Mouse (Mus musculus) erythroblast, embryonic 14.5 days (primary cell): Measurements from ENCODE around the gene Twf2.

Source experiments
- GATA1 ChIP-seq: IDR thresholded peaks from 2 replicates; pipeline ENCODE4 v1.6.1; 2012; ENCODE audit warnings: low read length, inconsistent platforms, mixed read lengths
- TAL1 ChIP-seq: IDR thresholded peaks from 3 replicates; pipeline ENCODE4 v1.6.1; 2012; ENCODE audit warnings: low read length, inconsistent platforms, mixed read lengths

GRCm38 (mm10) chr9:106222994-106223393 is 20.1 kb downstream of the Twf2 start:
- TF ChIP-seq TAL1: no peak
- TF ChIP-seq GATA1: no peak
